Mouse (Mus musculus) brain, adult 2 months (tissue): ENCODE measurements around the gene Gapt.

Experiments used
- DNase-seq: peaks from one replicate; pipeline ENCODE4 v3.0.0; 2011; ENCODE audit warnings: low read depth, low spot score

The Gapt gene

GRCm38 (mm10) chr13:110346707-110347106, 10.3 kb downstream of the Gapt start:
- peak; percentile 55 for DNase-seq

- no peak for DNase-seq
Measured at GRCm38 (mm10) chr13:110342602-110343001, 14.4 kb downstream of the Gapt start.

GRCm38 (mm10) chr13:110332958-110333597, 23.9 kb downstream of the Gapt start:
- DNase-seq = no peak

GRCm38 (mm10) chr13:110318746-110319145, 38.3 kb downstream of the Gapt start:
- DNase-seq = peak; percentile 75

- DNase-seq = no peak
Measured at GRCm38 (mm10) chr13:110307188-110307587, 49.8 kb downstream of the Gapt start.
